Mouse (Mus musculus) CH12.LX (cell line): ENCODE results near the gene Rasa3. TPM values are rescaled to one million over a fixed set of nuclear protein-coding genes. Genes with fewer than 3 reads are reported as not detected.

Experiments
- DNase-seq: peaks from one replicate; pipeline ENCODE4 v3.0.0-alpha.2; 2013; ENCODE audit errors: extremely low read depth
- H3K27ac ChIP-seq: 2 replicates; pipeline ENCODE4 v1.5.1; 2012; ENCODE audit warnings: low read depth, mild to moderate bottlenecking, control low read depth, moderate library complexity; ENCODE audit not compliant: insufficient read depth
- H3K27me3 ChIP-seq: replicated peaks from 2 replicates; pipeline ENCODE3; 2012; ENCODE audit warnings: inconsistent platforms
- H3K36me3 ChIP-seq, 2 experiments: replicated peaks in 1 of 2; 2 replicates each; pipeline versions ENCODE3 to v1.6.1; 2012; ENCODE audit warnings: inconsistent platforms in 1 of 2, low read length in 1 of 2, mild to moderate bottlenecking in 1 of 2, mixed read lengths in 1 of 2, moderate library complexity in 1 of 2; ENCODE audit not compliant: control insufficient read depth in 1 of 2, insufficient read depth in 1 of 2
- H3K4me1 ChIP-seq, 2 experiments: 2 replicates each; pipeline ENCODE4 v1.6.1; 2012; ENCODE audit warnings: inconsistent platforms in 1 of 2, moderate library complexity in 1 of 2; ENCODE audit not compliant: insufficient read depth in 2 of 2, control insufficient read depth in 1 of 2
- H3K4me2 ChIP-seq: 2 replicates; pipeline ENCODE4 v1.6.1; 2012; ENCODE audit warnings: low read depth, mild to moderate bottlenecking, control low read depth; ENCODE audit not compliant: poor library complexity, insufficient read depth, severe bottlenecking
- H3K4me3 ChIP-seq, 3 experiments: fragments of 150-350 bp in 1 of 3; sonication (generic) in 1 of 3; replicated peaks in 1 of 3; 2 replicates each; pipeline versions ENCODE3 to v1.5.1; 2011 to 2012; ENCODE audit warnings: low read depth in 2 of 3, low read length in 2 of 3, mild to moderate bottlenecking in 2 of 3, moderate library complexity in 2 of 3, control low read depth in 1 of 3, improper control_type of control experiment in 1 of 3, inconsistent platforms in 1 of 3, mixed read lengths in 1 of 3; ENCODE audit not compliant: poor library complexity in 1 of 3
- H3K79me2 ChIP-seq: replicated peaks from 2 replicates; pipeline ENCODE4 v1.6.1; 2012; ENCODE audit warnings: mild to moderate bottlenecking, moderate library complexity; ENCODE audit not compliant: control insufficient read depth, poor library complexity, insufficient read depth, severe bottlenecking; ENCODE audit errors: extremely low read depth
- H3K9ac ChIP-seq: 2 replicates; pipeline ENCODE4 v1.6.1; 2012; ENCODE audit warnings: low read depth, mild to moderate bottlenecking, control low read depth, moderate library complexity; ENCODE audit not compliant: insufficient read depth
- H3K9me3 ChIP-seq: replicated peaks from 2 replicates; pipeline ENCODE3; 2012; ENCODE audit warnings: low read length, inconsistent platforms, mixed read lengths
- CTCF ChIP-seq, 2 experiments: IDR thresholded peaks in 1 of 2; conservative IDR thresholded peaks in 1 of 2; 2 replicates each; pipeline ENCODE4 v1.5.1; 2011 to 2012; ENCODE audit warnings: low read depth in 2 of 2, low read length in 2 of 2, improper control_type of control experiment in 1 of 2, inconsistent platforms in 1 of 2, mild to moderate bottlenecking in 1 of 2, moderate library complexity in 1 of 2
- E2F4 ChIP-seq: IDR thresholded peaks from 2 replicates; pipeline ENCODE4 v1.6.1; 2011; ENCODE audit warnings: low read depth, low read length, improper control_type of control experiment; ENCODE audit not compliant: insufficient replicate concordance
- ELF1 ChIP-seq: IDR thresholded peaks from 2 replicates; pipeline ENCODE4 v1.6.1; 2014; ENCODE audit warnings: low read depth, mild to moderate bottlenecking, inconsistent platforms, low read length, improper control_type of control experiment
- HCFC1 ChIP-seq: IDR thresholded peaks from 2 replicates; pipeline ENCODE4 v1.6.1; 2012; ENCODE audit warnings: low read depth, mild to moderate bottlenecking, inconsistent platforms, low read length, improper control_type of control experiment
- JUN ChIP-seq: IDR thresholded peaks from 2 replicates; pipeline ENCODE4 v1.6.1; 2011; ENCODE audit warnings: low read depth, mild to moderate bottlenecking, low read length, improper control_type of control experiment, moderate library complexity; ENCODE audit not compliant: insufficient read depth
- JUND ChIP-seq: conservative IDR thresholded peaks from 2 replicates; pipeline ENCODE4 v1.6.1; 2011; ENCODE audit warnings: low read depth, low read length, improper control_type of control experiment
- KAT2A ChIP-seq: IDR thresholded peaks from 2 replicates; pipeline ENCODE4 v1.6.1; 2012; ENCODE audit warnings: low read length, improper control_type of control experiment, inconsistent platforms; ENCODE audit not compliant: insufficient replicate concordance
- MAX ChIP-seq: IDR thresholded peaks from 2 replicates; pipeline ENCODE4 v1.6.1; 2011; ENCODE audit warnings: low read length, improper control_type of control experiment
- MAZ ChIP-seq: IDR thresholded peaks from 2 replicates; pipeline ENCODE4 v1.6.1; 2012; ENCODE audit warnings: low read depth, mild to moderate bottlenecking, inconsistent platforms, low read length, improper control_type of control experiment, moderate library complexity
- MEF2A ChIP-seq: IDR thresholded peaks from 2 replicates; pipeline ENCODE4 v1.6.1; 2014; ENCODE audit warnings: low read depth, mild to moderate bottlenecking, inconsistent platforms, low read length, improper control_type of control experiment, borderline replicate concordance
- MYC ChIP-seq: IDR thresholded peaks from 2 replicates; pipeline ENCODE4 v1.6.1; 2011; ENCODE audit warnings: low read depth, mild to moderate bottlenecking, improper control_type of control experiment, low read length
- NRF1 ChIP-seq: IDR thresholded peaks from 2 replicates; pipeline ENCODE4 v1.6.1; 2014; ENCODE audit warnings: low read depth, mild to moderate bottlenecking, inconsistent platforms, low read length, improper control_type of control experiment, moderate library complexity
- PAX5 ChIP-seq: IDR thresholded peaks from 2 replicates; pipeline ENCODE4 v1.6.1; 2012; ENCODE audit warnings: low read length, inconsistent platforms, mixed read lengths
- POLR2AphosphoS2 ChIP-seq: IDR thresholded peaks from 2 replicates; pipeline ENCODE4 v1.6.1; 2011; ENCODE audit warnings: low read depth, low read length, improper control_type of control experiment
- SIN3A ChIP-seq: IDR thresholded peaks from 2 replicates; pipeline ENCODE4 v1.6.1; 2012; ENCODE audit warnings: low read length, improper control_type of control experiment, inconsistent platforms
- UBTF ChIP-seq: IDR thresholded peaks from 2 replicates; pipeline ENCODE4 v1.6.1; 2012; ENCODE audit warnings: low read depth, mild to moderate bottlenecking, inconsistent platforms, low read length, improper control_type of control experiment, moderate library complexity
- ZC3H11A ChIP-seq: IDR thresholded peaks from 2 replicates; pipeline ENCODE4 v1.6.1; 2012; ENCODE audit warnings: low read depth, mild to moderate bottlenecking, inconsistent platforms, low read length, improper control_type of control experiment
- ZMIZ1 ChIP-seq: IDR thresholded peaks from 2 replicates; pipeline ENCODE4 v1.6.1; 2012; ENCODE audit warnings: low read depth, mild to moderate bottlenecking, inconsistent platforms, low read length, improper control_type of control experiment
- ZNF384 ChIP-seq: IDR thresholded peaks from 2 replicates; pipeline ENCODE4 v1.6.1; 2012; ENCODE audit warnings: low read depth, low read length, improper control_type of control experiment, inconsistent platforms
- dilution Hi-C: fragments of 300-500 bp; cut with MboI; formaldehyde crosslinking; loops from 2 replicates; pipeline ENCODE4 v1.14.3; 2020; ENCODE audit warnings: low sequenced_read_pairs; ENCODE audit not compliant: extremely low pct_unique_long_range_greater_than_20kb, extremely low pct_ligation_motif_present
- in situ Hi-C: fragments of 300-500 bp; cut with MboI; formaldehyde crosslinking; loops from 3 replicates; pipeline ENCODE4 v1.14.3; 2019; ENCODE audit warnings: low sequenced_read_pairs, low pct_ligation_motif_present, low pct_unique_long_range_greater_than_20kb, mixed read lengths
- polyA plus RNA-seq: library from polyadenylated mRNA; unstranded; fragments of >175 nt; gene quantifications from 2 replicates; pipeline ENCODE4 v1.2.1, GENCODE M21; 2012; ENCODE audit warnings: low read depth; ENCODE audit not compliant: insufficient read length
- total RNA-seq, 2 experiments: library from RNA; depleted of rRNA; stranded (reverse); fragments of 300-350 nt in 1 of 2; fragments of >200 nt in 1 of 2; gene quantifications; 2 replicates each; pipeline ENCODE4 v1.2.3; 2012 to 2014

Gene Rasa3
- total and polyA plus RNA-seq, 3 experiments, result 12.8 to 28.5 (median 13.6) TPM

- no peaks in the 10 kb centered on the region for H3K27me3 ChIP-seq
- no peak overlapping the region for H3K9ac ChIP-seq
- TF ChIP-seq ZMIZ1, result no peak
- no peak for TF ChIP-seq JUN
- no peak for TF ChIP-seq E2F4
- no peak for TF ChIP-seq ELF1
- TF ChIP-seq CTCF (conservative IDR thresholded peaks at IDR 0.05 in 1 of 2, IDR thresholded peaks at IDR 0.05 in 1 of 2; ENCODE audit: low read depth in 2 of 2, low read length in 2 of 2), result no peak
- TF ChIP-seq ZNF384, result no peak
- no peak for TF ChIP-seq SIN3A
- no peak for TF ChIP-seq UBTF
- TF ChIP-seq POLR2AphosphoS2, result no peak
- TF ChIP-seq ZC3H11A, result no peak
- no peaks in the 10 kb centered on the region for H3K36me3 ChIP-seq
- in situ Hi-C loops, result no loop called here
- dilution Hi-C loops, result no loop called here
- H3K9me3 ChIP-seq, result no peaks in the 10 kb centered on the region
- no peak overlapping the region for H3K4me3 ChIP-seq
- peaks cover 3 to 6% of the 10 kb centered on the region in 2 experiments; a peak in 2 of 4 replicates for H3K4me1 ChIP-seq
- DNase-seq, result no peak
- no peak overlapping the region for H3K4me2 ChIP-seq
- no peak overlapping the region for H3K27ac ChIP-seq
- no peaks in the 10 kb centered on the region for H3K79me2 ChIP-seq
These were observed 20.3 kb upstream of the Rasa3 start for GRCm38 (mm10) chr8:13697681-13698080.

- Histone ChIP-seq H3K4me2 (no peak overlapping the region), H3K27ac (no peak overlapping the region), H3K9me3 (no peaks in the 10 kb centered on the region), H3K79me2 (no peaks in the 10 kb centered on the region), H3K9ac (no peak overlapping the region), H3K27me3 (no peaks in the 10 kb centered on the region), H3K36me3 (no peaks in the 10 kb centered on the region), H3K4me1 (peaks cover 3 to 6% of the 10 kb centered on the region in 2 experiments; a peak in 2 of 4 replicates), H3K4me3 (no peak overlapping the region)
- dilution Hi-C loops (no loop called here), in situ Hi-C loops (no loop called here)
- TF ChIP-seq NRF1, result no peak
- TF ChIP-seq MAZ, result no peak
- no peak for TF ChIP-seq ZNF384
- no peak for TF ChIP-seq E2F4
- DNase-seq, result no peak
These were observed 19.8 kb upstream of the Rasa3 start for GRCm38 (mm10) chr8:13697196-13697595.

- in situ Hi-C loops (no loop called here), dilution Hi-C loops (no loop called here)
- no peaks in the 10 kb centered on the region for H3K36me3 ChIP-seq
- H3K9ac ChIP-seq, result no peak overlapping the region
- no peaks in the 10 kb centered on the region for H3K27me3 ChIP-seq
- no peak overlapping the region for H3K4me3 ChIP-seq
- H3K4me1 ChIP-seq, result peaks cover 3 to 6% of the 10 kb centered on the region in 2 experiments; a peak in 2 of 4 replicates
- TF ChIP-seq JUND (no peak), ZMIZ1 (no peak), KAT2A (no peak), MAX (no peak), HCFC1 (no peak), MYC (no peak), UBTF (no peak), PAX5 (no peak), MEF2A (no peak), POLR2AphosphoS2 (no peak)
- no peak overlapping the region for H3K27ac ChIP-seq
- H3K4me2 ChIP-seq, result no peak overlapping the region
- H3K79me2 ChIP-seq, result no peaks in the 10 kb centered on the region
- no peak for DNase-seq
- H3K9me3 ChIP-seq, result no peaks in the 10 kb centered on the region
These were observed 18.8 kb upstream of the Rasa3 start for GRCm38 (mm10) chr8:13696157-13696556.
